Mouse (Mus musculus) embryo, embryonic 9.5 days (tissue): ENCODE measurements at regions not wholly inside any gene's neighbourhood (a gene's known extent, or its start where the extent isn't known, plus 50 kb on each side); places are given as distances from the start of the nearest gene placed in this dataset.
A peak's percentile ranks its signal among the peaks of the same experiment; 100 is the strongest.
"Not testable (repeated sequence)": the region's sequence is repeated elsewhere in the genome, so short reads cannot be mapped to it uniquely, and the experiment has no call there.

Experiments
- DNase-seq: peaks from one replicate; pipeline ENCODE4 v3.0.0-alpha.2; 2017; ENCODE audit errors: extremely low spot score

DNA sequence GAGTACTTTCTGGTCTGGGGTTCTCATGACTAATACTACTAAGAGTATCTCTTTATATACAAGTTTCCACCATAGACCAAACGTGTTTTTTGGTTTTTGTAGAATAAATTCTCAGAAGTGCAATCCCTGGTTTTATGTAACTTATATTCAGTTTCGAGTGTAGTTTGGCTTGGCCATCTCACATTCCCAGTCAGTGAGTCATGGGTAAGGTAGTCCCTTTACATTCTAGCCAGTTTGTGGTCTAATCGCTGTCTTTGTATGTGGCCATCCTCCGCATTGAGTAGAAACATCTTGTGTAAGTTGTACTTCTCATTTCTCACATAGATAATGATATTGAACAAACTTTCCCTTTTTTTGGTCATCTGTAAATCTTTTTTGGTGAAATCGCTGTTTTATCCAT is 88.3 kb downstream of the Anxa5 start:
- DNase-seq = no peak

DNA sequence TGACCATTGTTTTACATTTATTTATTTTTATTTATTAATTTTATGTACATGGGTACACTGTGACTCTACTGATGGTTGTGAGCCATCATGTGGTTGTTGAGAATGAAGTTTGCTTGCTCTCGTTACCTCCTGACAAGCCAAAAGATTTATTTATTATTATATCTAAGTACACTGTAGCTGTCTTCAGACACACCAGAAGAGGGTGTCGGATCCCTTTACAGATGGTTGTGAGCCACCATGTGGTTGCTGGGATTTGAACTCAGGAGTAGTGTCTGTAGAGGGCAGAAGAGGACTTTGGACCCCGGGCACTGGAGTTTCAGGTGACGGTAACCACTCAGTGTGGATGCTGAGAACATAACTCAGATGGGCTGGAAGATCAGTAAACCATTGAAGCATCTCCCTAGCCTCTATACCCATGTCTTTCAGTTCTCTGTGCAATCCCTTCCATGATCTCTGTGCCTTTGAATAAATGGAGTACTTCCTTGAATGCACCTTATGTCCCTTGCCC is 92.2 kb downstream of the Anxa5 start:
- no peak for DNase-seq

GRCm38 (mm10) chr3:36381621-36382193 is 94.0 kb downstream of the Anxa5 start:
- no peak for DNase-seq

DNA sequence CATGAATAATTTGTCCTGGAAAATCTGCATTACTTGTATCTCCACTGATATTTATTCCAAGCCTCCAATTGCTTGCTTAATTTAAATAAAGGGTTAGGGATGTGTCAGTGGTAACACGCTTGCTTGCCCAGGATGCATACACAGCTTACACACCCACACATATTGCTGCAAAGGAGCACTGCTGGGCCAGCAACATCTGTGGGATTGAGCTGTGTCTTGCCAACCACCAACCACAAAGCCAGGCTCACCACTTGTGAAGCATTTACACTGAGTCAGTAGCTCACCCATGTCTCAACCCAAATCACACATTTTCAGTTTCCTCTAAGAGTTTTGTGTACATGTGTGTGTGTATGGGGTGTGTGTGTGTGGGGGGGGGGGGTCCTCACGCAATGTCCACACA is 100.0 kb downstream of the Anxa5 start:
- no peak for DNase-seq

DNA sequence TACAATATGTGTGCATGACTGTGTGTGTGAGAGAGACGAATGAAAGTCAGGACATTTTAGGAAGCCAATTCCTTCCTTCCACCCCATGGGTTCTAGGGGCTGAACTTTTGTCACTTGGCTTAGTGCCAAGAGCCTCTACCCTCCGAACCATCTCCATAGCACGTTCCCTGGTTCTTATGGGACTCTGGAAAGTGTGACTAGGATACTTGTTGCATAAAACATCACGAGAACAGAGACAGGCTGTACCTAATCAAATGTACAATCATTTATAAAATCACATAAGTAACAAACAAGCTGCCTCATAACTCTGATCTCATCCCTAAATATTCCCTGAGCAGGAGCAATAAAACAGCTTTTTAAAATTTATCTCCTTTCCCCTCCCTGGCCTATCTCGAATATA is 100.8 kb downstream of the Anxa5 start:
- no peak for DNase-seq

GRCm38 (mm10) chr3:36360933-36361332 is 114.8 kb downstream of the Anxa5 start:
- no peak for DNase-seq

GRCm38 (mm10) chr3:36354201-36354600 is 121.5 kb downstream of the Anxa5 start:
- DNase-seq = not testable (repeated sequence)

- no peak for DNase-seq
Measured at GRCm38 (mm10) chr3:36352032-36352742, 123.5 kb downstream of the Anxa5 start.

GRCm38 (mm10) chr3:36349073-36349472 is 126.6 kb downstream of the Anxa5 start:
- DNase-seq = no peak

GRCm38 (mm10) chr3:36340889-36341533 is 118.9 kb upstream of the Qrfpr start:
- DNase-seq = no peak

DNA sequence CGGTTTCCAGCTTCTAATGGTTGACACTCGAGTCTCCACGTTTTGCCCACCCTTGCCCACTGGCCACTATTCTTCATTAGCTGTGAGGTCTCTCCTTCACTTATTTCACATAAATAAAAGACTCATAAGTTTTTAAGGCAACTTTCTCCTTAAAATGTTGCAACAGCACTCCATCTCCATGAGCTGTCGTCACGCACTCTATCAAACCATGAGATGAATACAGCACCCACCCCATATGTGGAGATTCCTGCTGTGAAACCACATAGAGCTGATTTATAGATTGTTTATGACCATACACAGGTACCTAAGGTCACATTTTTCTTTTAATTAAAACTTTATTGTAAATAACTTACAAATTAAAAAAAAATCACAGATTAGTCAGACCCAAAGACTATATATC is 117.5 kb upstream of the Qrfpr start:
- DNase-seq = no peak

- no peak for DNase-seq
Measured at GRCm38 (mm10) chr3:36334279-36334678, 112.2 kb upstream of the Qrfpr start.

DNA sequence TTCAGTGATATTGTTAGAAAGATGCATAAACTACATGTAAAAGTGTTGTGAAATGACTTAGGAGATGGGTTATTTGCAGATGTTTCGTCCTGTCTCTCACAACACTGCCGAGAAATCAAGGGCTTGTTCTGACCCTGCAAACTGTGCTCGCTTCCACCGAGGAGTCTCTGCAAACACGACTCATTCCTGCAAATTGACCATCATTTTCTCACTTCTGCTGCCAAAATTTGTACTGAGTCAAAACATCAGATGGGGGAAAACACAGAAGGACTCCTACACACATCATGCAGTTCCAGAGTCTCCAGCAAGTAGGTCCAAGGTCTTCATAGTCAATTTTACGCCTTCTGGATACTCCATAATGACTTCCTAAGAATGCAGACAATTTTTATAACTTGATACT is 109.9 kb upstream of the Qrfpr start:
- no peak for DNase-seq

DNA sequence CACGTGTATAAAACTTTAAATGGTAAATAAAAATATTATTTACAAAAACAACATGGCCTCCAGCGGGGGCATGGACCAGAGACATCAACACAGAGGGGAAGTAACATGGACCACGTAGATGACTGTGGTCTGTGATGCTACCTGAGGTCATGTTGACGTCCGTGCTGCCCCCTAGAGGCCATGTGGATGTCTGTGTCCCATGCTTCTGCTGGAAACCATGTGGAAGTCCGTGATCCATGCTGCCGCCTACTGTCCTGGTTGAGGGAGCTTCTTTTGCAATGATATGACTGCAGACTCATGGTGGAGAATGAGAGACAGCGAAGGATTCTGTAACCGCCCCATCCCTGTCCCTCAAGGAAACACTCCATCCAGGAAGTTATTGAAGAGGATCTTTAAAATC is 108.5 kb upstream of the Qrfpr start:
- peak; percentile 71 for DNase-seq

DNA sequence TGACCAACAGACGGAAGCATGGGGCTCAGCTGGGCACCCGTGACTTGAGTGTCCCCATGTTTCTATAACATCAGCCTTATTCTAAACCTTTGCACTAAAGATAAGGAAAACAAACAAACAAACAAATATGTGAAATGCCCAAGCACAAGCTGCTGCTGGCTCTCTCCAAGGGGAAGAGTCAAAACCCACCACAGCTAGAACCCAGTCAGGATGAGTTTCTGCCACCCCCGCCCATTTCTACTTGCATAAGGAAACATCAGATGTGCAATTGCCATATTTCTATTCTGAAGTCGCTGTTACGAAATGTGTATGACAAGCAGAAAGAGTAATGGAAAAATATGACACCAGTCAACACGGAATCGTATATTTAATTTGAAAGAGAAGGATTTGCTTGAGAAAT is 107.5 kb upstream of the Qrfpr start:
- no peak for DNase-seq

DNA sequence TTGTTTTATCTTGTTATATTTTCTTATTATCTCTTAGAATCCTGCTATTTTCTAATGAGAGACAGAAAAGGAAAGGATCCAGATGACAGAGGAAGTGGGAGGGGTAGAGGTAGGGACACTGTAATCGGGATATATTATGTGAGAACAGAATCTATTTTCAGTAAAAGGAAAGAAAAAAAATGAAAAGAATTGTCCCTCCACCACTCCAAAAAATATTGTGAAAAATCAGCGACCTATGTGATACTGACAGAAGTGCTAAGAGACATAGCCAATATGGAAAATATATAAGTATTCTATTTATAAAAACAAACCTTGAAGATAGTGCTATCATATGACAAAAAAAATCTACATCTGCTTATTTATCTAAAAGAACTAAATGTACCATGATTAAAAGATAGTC is 106.8 kb upstream of the Qrfpr start:
- no peak for DNase-seq

GRCm38 (mm10) chr3:36318635-36319034 is 96.5 kb upstream of the Qrfpr start:
- no peak for DNase-seq

DNA sequence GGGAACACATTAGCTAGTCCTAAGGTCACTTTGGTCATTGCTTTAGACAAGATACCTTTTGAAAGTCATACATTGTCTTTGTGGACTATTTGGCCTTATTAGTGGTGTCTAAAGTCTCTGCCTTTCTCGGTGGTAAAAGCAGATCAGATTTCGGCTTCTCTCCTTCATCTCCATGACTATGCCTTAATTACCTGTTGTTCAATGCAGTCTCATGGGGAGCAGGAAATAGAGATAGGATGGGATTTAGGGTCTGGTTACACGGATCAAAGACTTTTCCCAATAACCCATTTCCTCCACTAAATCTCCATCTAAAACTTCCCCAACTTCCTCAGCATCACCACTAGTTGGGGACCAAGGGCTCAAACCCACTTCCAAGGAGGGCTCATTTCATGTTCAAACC is 89.2 kb upstream of the Qrfpr start:
- DNase-seq = peak; percentile 10

- DNase-seq = peak; percentile 40
Measured at GRCm38 (mm10) chr3:36310642-36311267, 88.6 kb upstream of the Qrfpr start.

GRCm38 (mm10) chr3:36296792-36297191 is 74.7 kb upstream of the Qrfpr start:
- DNase-seq = no peak

DNA sequence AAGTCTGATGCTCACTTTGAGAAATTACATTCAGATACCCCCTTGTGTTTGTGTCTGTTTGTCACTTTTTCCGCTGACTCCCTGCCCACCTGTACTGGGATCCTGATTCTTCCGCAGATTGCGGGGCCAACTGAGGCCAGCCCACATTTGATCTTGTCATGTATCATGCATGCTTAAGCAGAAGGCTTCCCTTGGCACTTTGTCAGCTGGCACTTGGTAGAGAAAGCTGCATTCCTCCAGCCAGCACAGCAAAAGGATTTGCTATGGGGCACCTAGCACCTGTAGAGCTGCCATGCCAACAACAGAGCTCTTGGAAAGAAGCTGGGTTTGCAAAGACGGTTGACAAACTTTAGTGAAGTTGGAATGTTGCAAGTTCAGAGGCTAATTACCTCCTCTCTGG is 69.9 kb upstream of the Qrfpr start:
- DNase-seq = no peak

GRCm38 (mm10) chr3:36284066-36284465 is 62.0 kb upstream of the Qrfpr start:
- no peak for DNase-seq

GRCm38 (mm10) chr3:36275502-36275901 is 53.4 kb upstream of the Qrfpr start:
- DNase-seq = no peak
